Comparison of ENCODE assay signal across 8 mouse cellular contexts in the genomic region with DNA sequence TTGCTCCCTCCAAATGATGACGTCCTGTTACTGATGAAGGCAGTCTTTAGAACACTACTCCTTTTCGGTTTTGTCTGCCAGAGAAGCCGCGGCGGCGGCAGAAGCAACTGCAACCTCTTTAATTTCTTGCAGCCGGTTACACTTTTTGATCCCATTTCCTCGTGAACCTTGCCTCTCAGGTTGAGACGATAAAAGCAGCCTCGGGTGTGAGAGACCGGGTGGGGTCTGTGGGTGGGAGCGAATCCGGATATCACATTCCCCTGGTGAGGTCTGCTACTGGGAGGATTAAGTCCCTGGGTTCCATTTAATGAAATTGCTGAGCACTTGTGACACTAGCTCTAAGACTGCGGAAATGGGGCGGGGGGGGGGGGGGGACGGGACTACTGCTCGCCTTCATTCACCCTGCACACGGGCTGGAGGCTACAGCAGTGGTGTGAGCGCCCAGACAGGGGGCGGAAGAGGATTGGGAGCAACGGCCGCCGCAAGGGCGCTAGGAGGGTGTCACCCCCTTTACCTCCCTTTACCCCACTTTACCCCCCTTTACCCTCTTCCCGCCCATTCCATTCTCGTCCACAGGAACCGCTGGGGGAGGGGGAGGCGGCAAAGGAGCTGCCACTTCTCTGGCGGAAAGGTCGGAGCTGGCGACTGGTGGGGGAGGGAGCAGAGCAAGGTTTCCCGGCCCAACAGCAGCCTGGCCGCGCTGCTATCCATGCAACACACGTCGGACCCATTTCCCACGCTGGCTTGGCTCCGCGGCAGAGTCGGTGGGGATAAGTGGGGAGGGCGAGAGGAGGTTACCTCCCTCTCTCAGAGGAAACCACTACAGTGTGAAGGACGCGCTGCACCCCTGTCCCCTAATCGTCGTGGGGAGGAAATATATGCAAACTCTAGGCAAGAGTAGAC. TPM values are rescaled to one million over a fixed set of nuclear protein-coding genes. Genes with fewer than 3 reads are reported as not detected.
A peak's percentile ranks its signal among the peaks of the same experiment; 100 is the strongest.
DNase-seq lines count a peak whose midpoint lies in the region; ATAC-seq and TF ChIP-seq lines count a peak whose summit lies in the region.

No protein-coding gene starts in this region.

- peak; percentile 71 for DNase-seq in ZHBTc4 (ENCODE audit: low read depth, low spot score)
- DNase-seq in cerebellum, postnatal 25 days, result peak; percentile 59 to 61
- peak; percentile 65 to 71 for DNase-seq in frontal cortex, postnatal 36 days (ENCODE audit: low spot score in 2 of 2)
- peak; percentile 85 for DNase-seq in hindbrain, postnatal 0 days (ENCODE audit: low spot score)
- DNase-seq in left cerebral cortex, postnatal 10 days (ENCODE audit: extremely low spot score in 1 of 2, low spot score in 2 of 2), result peak; percentile 77 to 84
- DNase-seq in right cerebral cortex, postnatal 4 days, result peak; percentile 67

- TF ChIP-seq CTCF in hindbrain, postnatal 0 days (IDR thresholded peaks at IDR 0.05; ENCODE audit: low read depth), result peak; percentile 50

- H3K36me3 ChIP-seq in hindbrain, postnatal 0 days (ENCODE audit: insufficient read depth, low read length), result no peaks in the 10 kb centered on the region

- H3K4me2 ChIP-seq in hindbrain, postnatal 0 days (ENCODE audit: low read depth, low read length), result peak overlapping the region; percentile 78

- H3K4me3 ChIP-seq in hindbrain, postnatal 0 days (ENCODE audit: low read length), result peak overlapping the region; percentile 75

- no peaks in the 10 kb centered on the region for H3K4me1 ChIP-seq in hindbrain, postnatal 0 days (ENCODE audit: insufficient read depth, low read length)

- intact Hi-C loops in left cerebral cortex, postnatal 10 days (cut with DNase I), result loop anchor here (5.0 kb wide), 1 partner anchor 1022 kb away; no protein-coding TSS in a partner anchor

- H3K27ac ChIP-seq in hindbrain, postnatal 0 days, result peak overlapping the region; percentile 92

- H3K9ac ChIP-seq in hindbrain, postnatal 0 days (replicated peaks; ENCODE audit: low read length), result peak overlapping the region; percentile 67

- H3K27me3 ChIP-seq in hindbrain, postnatal 0 days (ENCODE audit: insufficient read depth, low read length), result no peaks in the 10 kb centered on the region

- WGBS in hindbrain, postnatal 0 days, result under 1% methylated on average over 38 of the region's 45 CpGs

- H3K9me3 ChIP-seq in hindbrain, postnatal 0 days (ENCODE audit: low read length), result no peaks in the 10 kb centered on the region

- peak; percentile 75 for ATAC-seq in hindbrain, postnatal 0 days
- ATAC-seq in megakaryocyte-erythroid progenitor cell, adult 5-6 weeks (replicated peaks; ENCODE audit: low FRiP score, low TSS enrichment, poor library complexity, severe bottlenecking), result peak; percentile 23
- ATAC-seq in monocyte, adult 5-6 weeks (replicated peaks; ENCODE audit: insufficient number of reproducible peaks, low FRiP score, low TSS enrichment, poor library complexity, severe bottlenecking), result no peak

RNA-seq across cellular contexts. Expression of gene Pcdh7, which starts 2.9 kb away (rescaled TPM):
- total RNA-seq in hindbrain, postnatal 0 days (2014; rRNA removed), result 152 and 157 TPM in 2 replicates
- 25.5 and 26.1 TPM in 2 replicates for polyA plus RNA-seq in hindbrain, postnatal 0 days (2015; fragmentation: Nextera tagmentation; extraction: Ambion mirVana)
- total RNA-seq in left cerebral cortex, postnatal 10 days (2021), result 100 to 1,000 TPM; 129 to 140 TPM
- 5.7 and 10.0 TPM in 2 replicates for total RNA-seq in megakaryocyte-erythroid progenitor cell, adult 5-6 weeks (2014; fragmentation: Nextera tagmentation)
- total RNA-seq in megakaryocyte-erythroid progenitor cell, adult 5-6 weeks (2017), result 8.5 and 12.4 TPM in 2 replicates
- total RNA-seq in monocyte, adult 5-6 weeks (2017), result 0.11 to 0.49 TPM (median 0.19 TPM) in 3 replicates

Comparison
In these comparisons a context has a peak if more than half of its experiments do, and no peak if none do; other contexts are left out.
1. RNA of gene Pcdh7, which starts 2.9 kb away (total RNA-seq): 152 to 157 TPM in hindbrain, postnatal 0 days and 129 to 140 TPM in left cerebral cortex, postnatal 10 days; 5.7 to 12.4 TPM in megakaryocyte-erythroid progenitor cell, adult 5-6 weeks and 0.11 to 0.49 TPM in monocyte, adult 5-6 weeks; every median in the first group is over 4 times any median in the second.
2. Peak in every context shown above with its lines, with median percentiles within 50 percentile points of each other: DNase-seq.